In the genomic region with DNA sequence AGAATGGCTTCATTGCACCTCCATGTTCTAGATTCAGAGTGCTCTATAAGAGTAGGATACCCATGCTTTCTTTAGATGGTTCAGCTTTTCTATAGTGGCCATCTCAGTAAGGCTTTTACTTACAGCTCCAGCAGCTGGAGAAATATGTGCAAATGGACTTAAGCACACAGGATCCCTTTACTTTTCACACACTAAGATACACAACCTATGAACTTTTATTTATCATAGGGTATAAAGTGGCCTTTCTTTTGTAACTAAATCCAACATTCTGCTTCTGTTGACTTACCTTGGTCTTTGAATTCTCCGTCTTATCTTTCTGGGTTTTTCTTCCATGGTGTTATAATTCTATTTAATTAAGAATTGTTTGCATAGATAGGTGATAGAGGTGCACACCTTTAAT, we compare ENCODE assay signal across 26 mouse cellular contexts. TPM values are rescaled to one million over a fixed set of nuclear protein-coding genes. Genes with fewer than 3 reads are reported as not detected.
A peak's percentile ranks its signal among the peaks of the same experiment; 100 is the strongest.
DNase-seq lines count a peak whose midpoint lies in the region; ATAC-seq and TF ChIP-seq lines count a peak whose summit lies in the region.
"Had no signal": no experiment of that assay in that cellular context is flagged by ENCODE, and none has a peak within 500 bp of the region (broad histone marks: within the 10 kb centered on the region; RNA-seq: fewer than 3 reads in every experiment).

No protein-coding gene starts in this region.

- no peaks in the 10 kb centered on the region for H3K36me3 ChIP-seq in stomach, embryonic 16.5 days (ENCODE audit: control insufficient read depth, insufficient read depth, low read length)
- no peaks in the 10 kb centered on the region for H3K36me3 ChIP-seq in forebrain, postnatal 0 days (ENCODE audit: insufficient read depth)
- H3K36me3 ChIP-seq: embryonic facial prominence, embryonic 10.5 days; embryonic facial prominence, embryonic 12.5 days; forebrain, embryonic 10.5 days; forebrain, embryonic 12.5 days; G1E had no signal

- 71% methylated on average over 1 of the region's 1 CpGs for WGBS in stomach, embryonic 16.5 days
- WGBS in forebrain, postnatal 0 days = 96% methylated on average over 1 of the region's 1 CpGs

- H3K9me3 ChIP-seq in stomach, embryonic 16.5 days (replicated peaks; ENCODE audit: control insufficient read depth, low read length) = no peaks in the 10 kb centered on the region
- no peaks in the 10 kb centered on the region for H3K9me3 ChIP-seq in forebrain, postnatal 0 days (ENCODE audit: low read length)
- H3K9me3 ChIP-seq: embryonic facial prominence, embryonic 10.5 days; embryonic facial prominence, embryonic 12.5 days; forebrain, embryonic 10.5 days; forebrain, embryonic 12.5 days; G1E had no signal

- DNase-seq in heart, adult 11 months = peak; percentile 4
- DNase-seq in heart, adult 8-10 months (ENCODE audit: low spot score) = no peak
- no peak for DNase-seq in T-cell, adult 2 months (ENCODE audit: low spot score)
- no peak for DNase-seq in forebrain, postnatal 0 days
- DNase-seq: adrenal gland, adult 8-10 months; adrenal gland, postnatal 14 days; adrenal gland, postnatal 36 days; B cell, adult 2 months; cerebellum, adult 11-12 months; cerebellum, adult 2 months; cerebellum, adult 9-10 months; cerebellum, postnatal 10 days; cerebellum, postnatal 25 days had no signal

- no peak for TF ChIP-seq CTCF in forebrain, postnatal 0 days (IDR thresholded peaks at IDR 0.05; ENCODE audit: low read depth)

- no peaks in the 10 kb centered on the region for H3K27me3 ChIP-seq in stomach, embryonic 16.5 days (ENCODE audit: control insufficient read depth, insufficient read depth, low read length)
- no peaks in the 10 kb centered on the region for H3K27me3 ChIP-seq in forebrain, postnatal 0 days (ENCODE audit: insufficient read depth, low read length)
- H3K27me3 ChIP-seq: CH12.LX; embryonic facial prominence, embryonic 12.5 days had no signal

- no peak overlapping the region for H3K9ac ChIP-seq in stomach, embryonic 16.5 days (ENCODE audit: low read length)
- H3K9ac ChIP-seq in forebrain, postnatal 0 days = no peak overlapping the region
- H3K9ac ChIP-seq: embryonic facial prominence, embryonic 12.5 days; forebrain, embryonic 12.5 days had no signal

- no peak overlapping the region for H3K4me2 ChIP-seq in stomach, embryonic 16.5 days (ENCODE audit: low read depth, low read length)
- H3K4me2 ChIP-seq in forebrain, postnatal 0 days (ENCODE audit: low read depth) = no peak overlapping the region
- H3K4me2 ChIP-seq: embryonic facial prominence, embryonic 12.5 days; forebrain, embryonic 12.5 days had no signal

- no peak overlapping the region for H3K27ac ChIP-seq in stomach, embryonic 16.5 days (ENCODE audit: low read length)
- H3K27ac ChIP-seq in forebrain, postnatal 0 days (ENCODE audit: low read depth, low read length) = no peak overlapping the region
- H3K27ac ChIP-seq: embryonic facial prominence, embryonic 10.5 days; embryonic facial prominence, embryonic 12.5 days; forebrain, embryonic 10.5 days; forebrain, embryonic 12.5 days had no signal

- ATAC-seq in stomach, embryonic 16.5 days (ENCODE audit: insufficient read depth, low FRiP score) = peak; percentile 60
- ATAC-seq in forebrain, postnatal 0 days = no peak
- ATAC-seq: activated CD4-positive, CD25-positive, alpha-beta regulatory T cell, adult 4 months; CD4-positive, CD25-positive, alpha-beta regulatory T cell, adult 4 months; forebrain, embryonic 14.5 days; forebrain, embryonic 16.5 days had no signal

- no peaks in the 10 kb centered on the region for H3K4me1 ChIP-seq in stomach, embryonic 16.5 days (ENCODE audit: control insufficient read depth, insufficient read depth, low read length)
- no peaks in the 10 kb centered on the region for H3K4me1 ChIP-seq in forebrain, postnatal 0 days (ENCODE audit: insufficient read depth)
- H3K4me1 ChIP-seq: embryonic facial prominence, embryonic 12.5 days; forebrain, embryonic 10.5 days; forebrain, embryonic 12.5 days had no signal

- no peak overlapping the region for H3K4me3 ChIP-seq in stomach, embryonic 16.5 days (replicated peaks; ENCODE audit: low read length)
- H3K4me3 ChIP-seq in forebrain, postnatal 0 days (ENCODE audit: low read depth, low read length) = no peak overlapping the region
- H3K4me3 ChIP-seq: embryonic facial prominence, embryonic 10.5 days; embryonic facial prominence, embryonic 12.5 days; forebrain, embryonic 10.5 days; forebrain, embryonic 12.5 days had no signal

RNA-seq across cellular contexts. Expression of a gene that starts 21.1 kb away (rescaled TPM):
- total RNA-seq in heart, adult 8-10 months (2022) = 10 to 100 TPM; 36.4 to 41.1 (median 38.2) TPM
- 62.8 and 86.1 TPM in 2 replicates for polyA plus RNA-seq in stomach, embryonic 16.5 days (2015; fragmentation: Nextera tagmentation; extraction: Ambion mirVana)
- total RNA-seq in forebrain, postnatal 0 days (2014; rRNA removed) = 66.7 and 72.1 TPM in 2 replicates
- polyA plus RNA-seq in forebrain, postnatal 0 days (2015; fragmentation: Nextera tagmentation; extraction: Ambion mirVana) = 88.5 and 92.8 TPM in 2 replicates

RNA-seq across cellular contexts. Expression of a gene that starts 25.5 kb away (rescaled TPM):
- total RNA-seq in heart, adult 8-10 months (2022) = not detected
- not detected in 2 replicates for polyA plus RNA-seq in stomach, embryonic 16.5 days (2015; fragmentation: Nextera tagmentation; extraction: Ambion mirVana)
- 0.33 and 0.38 TPM in 2 replicates for total RNA-seq in forebrain, postnatal 0 days (2014; rRNA removed)
- polyA plus RNA-seq in forebrain, postnatal 0 days (2015; fragmentation: Nextera tagmentation; extraction: Ambion mirVana) = 0.04 and 0.11 TPM in 2 replicates
- total RNA-seq: adrenal gland, adult 18-20 months; adrenal gland, adult 8-10 months; adrenal gland, postnatal 14 days; adrenal gland, postnatal 36 days; CH12.LX had no signal
- polyA plus RNA-seq: CD4-positive, CD25-positive, alpha-beta regulatory T cell, adult 4 months; embryonic facial prominence, embryonic 10.5 days; embryonic facial prominence, embryonic 12.5 days; embryonic facial prominence, embryonic 14.5 days; forebrain, embryonic 10.5 days; forebrain, embryonic 12.5 days; forebrain, embryonic 14.5 days; forebrain, embryonic 16.5 days; G1E had no signal
